Mouse (Mus musculus) testis, adult 2 months (tissue): Measurements from ENCODE around the gene Tlx2. TPM values are rescaled to one million over a fixed set of nuclear protein-coding genes. Genes with fewer than 3 reads are reported as not detected.
A peak's percentile ranks its signal among the peaks of the same experiment; 100 is the strongest.

ENCODE experiments used
- H3K27ac ChIP-seq: fragments of 200-500 bp; 2 replicates; pipeline ENCODE4 v1.5.1; 2012; ENCODE audit warnings: low read depth, low read length; ENCODE audit not compliant: control insufficient read depth, insufficient read depth
- H3K27me3 ChIP-seq: fragments of 200-500 bp; 2 replicates; pipeline ENCODE4 v1.6.1; 2012; ENCODE audit warnings: mild to moderate bottlenecking, low read length, moderate library complexity; ENCODE audit not compliant: control insufficient read depth, insufficient read depth
- H3K36me3 ChIP-seq: fragments of 200-500 bp; 2 replicates; pipeline ENCODE4 v1.6.1; 2012; ENCODE audit warnings: mild to moderate bottlenecking, low read length; ENCODE audit not compliant: control insufficient read depth, insufficient read depth
- H3K4me1 ChIP-seq: fragments of 200-500 bp; 2 replicates; pipeline ENCODE4 v1.6.1; 2012; ENCODE audit warnings: low read length; ENCODE audit not compliant: control insufficient read depth, insufficient read depth
- H3K4me3 ChIP-seq: fragments of 200-500 bp; 2 replicates; pipeline ENCODE4 v1.5.1; 2012; ENCODE audit warnings: low read depth, mild to moderate bottlenecking, low read length, moderate library complexity, mixed read lengths; ENCODE audit not compliant: control insufficient read depth
- CTCF ChIP-seq: fragments of 200-500 bp; IDR thresholded peaks from 2 replicates; pipeline ENCODE4 v1.5.1; 2012; ENCODE audit warnings: low read depth, mild to moderate bottlenecking, inconsistent platforms, low read length, moderate library complexity; ENCODE audit not compliant: control insufficient read depth, insufficient read depth, insufficient replicate concordance
- POLR2A ChIP-seq: fragments of 200-500 bp; IDR thresholded peaks from 2 replicates; pipeline ENCODE4 v1.6.1; 2012; ENCODE audit warnings: low read depth, mild to moderate bottlenecking, inconsistent platforms, low read length, moderate library complexity; ENCODE audit not compliant: control insufficient read depth
- polyA plus RNA-seq: library from polyadenylated mRNA; depleted of rRNA; stranded (reverse); fragments of >200 nt; gene quantifications from 2 replicates; pipeline ENCODE4 v1.2.3, GENCODE M21; 2012; rRNA removed

Tlx2 gene
- polyA plus RNA-seq, 1 experiment: 0.11 TPM

GRCm38 (mm10) chr6:83025221-83025620, 44.9 kb downstream of the Tlx2 start:
- no peak overlapping the region for H3K4me3 ChIP-seq
- no peak for TF ChIP-seq CTCF
- no peak for TF ChIP-seq POLR2A

GRCm38 (mm10) chr6:83024421-83024820, 45.7 kb downstream of the Tlx2 start:
- peak overlapping the region; percentile 16; the same call in 1 of the 2 replicates for H3K27ac ChIP-seq
- H3K4me3 ChIP-seq: no peak overlapping the region
- H3K27me3 ChIP-seq: no peaks in the 10 kb centered on the region
- H3K36me3 ChIP-seq: no peaks in the 10 kb centered on the region
- TF ChIP-seq CTCF (no peak), POLR2A (no peak)
- no peaks in the 10 kb centered on the region for H3K4me1 ChIP-seq

More at GRCm38 (mm10) chr6:83025221-83025620, 44.9 kb downstream of the Tlx2 start:
- Histone ChIP-seq H3K36me3 (no peaks in the 10 kb centered on the region), H3K27me3 (no peaks in the 10 kb centered on the region), H3K27ac (no peak overlapping the region), H3K4me1 (no peaks in the 10 kb centered on the region)

- Histone ChIP-seq H3K36me3 (no peaks in the 10 kb centered on the region), H3K27ac (no peak overlapping the region), H3K4me1 (no peaks in the 10 kb centered on the region), H3K27me3 (no peaks in the 10 kb centered on the region), H3K4me3 (no peak overlapping the region)
- TF ChIP-seq POLR2A: no peak
- no peak for TF ChIP-seq CTCF
Observed at GRCm38 (mm10) chr6:83023786-83024185, 46.3 kb downstream of the Tlx2 start.

- no peaks in the 10 kb centered on the region for H3K36me3 ChIP-seq
- TF ChIP-seq POLR2A: no peak
- no peak for TF ChIP-seq CTCF
- no peaks in the 10 kb centered on the region for H3K4me1 ChIP-seq
- H3K27me3 ChIP-seq: no peaks in the 10 kb centered on the region
- no peak overlapping the region for H3K27ac ChIP-seq
- H3K4me3 ChIP-seq: no peak overlapping the region
Observed at GRCm38 (mm10) chr6:83023008-83023407, 47.1 kb downstream of the Tlx2 start.

- TF ChIP-seq POLR2A (no peak), CTCF (no peak)
- Histone ChIP-seq H3K27me3 (no peaks in the 10 kb centered on the region), H3K36me3 (no peaks in the 10 kb centered on the region), H3K4me1 (no peaks in the 10 kb centered on the region), H3K27ac (no peak overlapping the region), H3K4me3 (no peak overlapping the region)
Observed at GRCm38 (mm10) chr6:83020836-83021593, 49.1 kb downstream of the Tlx2 start.

- no peaks in the 10 kb centered on the region for H3K4me1 ChIP-seq
- TF ChIP-seq POLR2A: no peak
- no peak overlapping the region for H3K27ac ChIP-seq
- H3K27me3 ChIP-seq: no peaks in the 10 kb centered on the region
- H3K4me3 ChIP-seq: no peak overlapping the region
- H3K36me3 ChIP-seq: no peaks in the 10 kb centered on the region
Observed at GRCm38 (mm10) chr6:83020121-83020520, 50.0 kb downstream of the Tlx2 start.

DNA sequence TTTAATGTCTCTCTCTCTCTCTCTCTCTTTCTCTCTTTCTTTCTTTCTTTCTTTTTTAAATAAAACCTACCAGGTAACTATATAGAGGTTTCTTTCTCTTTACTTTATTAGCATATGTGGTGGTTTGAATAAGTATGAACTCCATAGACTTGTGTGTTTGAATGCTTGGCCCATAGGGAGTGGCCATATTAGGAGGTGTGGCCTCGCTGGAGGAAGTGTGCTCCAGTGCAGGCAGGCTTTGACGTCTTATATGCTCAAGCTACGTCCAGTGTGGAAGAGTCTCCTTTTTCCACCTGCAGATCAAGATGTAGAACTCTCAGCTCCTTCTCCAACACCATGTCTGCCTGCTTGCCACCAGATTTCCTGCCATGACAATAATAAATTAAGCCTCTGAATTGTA, 51.0 kb downstream of the Tlx2 start:
- Histone ChIP-seq H3K27ac (no peak overlapping the region), H3K4me3 (no peak overlapping the region), H3K36me3 (no peaks in the 10 kb centered on the region), H3K27me3 (no peaks in the 10 kb centered on the region), H3K4me1 (no peaks in the 10 kb centered on the region)
- no peak for TF ChIP-seq CTCF

Other genes with a start within 250 kb of the Tlx2 start
- 1.1 and 1.3 TPM in 2 replicates for gene Sema4f, start 130.5 kb downstream of the Tlx2 start, polyA plus RNA-seq
- 101 and 141 TPM in 2 replicates for gene M1ap, start 123.4 kb downstream of the Tlx2 start, polyA plus RNA-seq
- gene Dok1, start 36.8 kb downstream of the Tlx2 start, polyA plus RNA-seq: 0.99 and 1.0 TPM in 2 replicates
- gene Loxl3, start 36.1 kb downstream of the Tlx2 start, polyA plus RNA-seq: 1.1 and 1.3 TPM in 2 replicates
- gene Aup1, start 15.8 kb downstream of the Tlx2 start, polyA plus RNA-seq: 240 and 244 TPM in 2 replicates
- gene Htra2, start 15.0 kb downstream of the Tlx2 start, polyA plus RNA-seq: 30.4 and 30.9 TPM in 2 replicates
- gene Dqx1, start 12.4 kb downstream of the Tlx2 start, polyA plus RNA-seq: 0.84 and 0.85 TPM in 2 replicates
- gene Pcgf1, start 7.6 kb upstream of the Tlx2 start, polyA plus RNA-seq: 38.9 and 41.6 TPM in 2 replicates
- gene Lbx2, start 16.1 kb upstream of the Tlx2 start, polyA plus RNA-seq: 0.25 and 1.1 TPM in 2 replicates
- gene Ccdc142, start 31.3 kb upstream of the Tlx2 start, polyA plus RNA-seq: 4.0 and 5.7 TPM in 2 replicates
- gene Gm42688, start 31.3 kb upstream of the Tlx2 start, polyA plus RNA-seq: 9.4 and 10.0 TPM in 2 replicates
- 71.3 and 82.0 TPM in 2 replicates for gene Mrpl53, start 38.7 kb upstream of the Tlx2 start, polyA plus RNA-seq
- gene Mogs, start 45.2 kb upstream of the Tlx2 start, polyA plus RNA-seq: 20.7 and 20.9 TPM in 2 replicates
- 53.0 and 63.3 TPM in 2 replicates for gene Wbp1, start 51.3 kb upstream of the Tlx2 start, polyA plus RNA-seq
- gene Ino80b, start 55.1 kb upstream of the Tlx2 start, polyA plus RNA-seq: 35.0 and 50.6 TPM in 2 replicates
- 13.2 and 19.2 TPM in 2 replicates for gene Rtkn, start 65.2 kb upstream of the Tlx2 start, polyA plus RNA-seq
- 129 and 133 TPM in 2 replicates for gene Wdr54, start 86.1 kb upstream of the Tlx2 start, polyA plus RNA-seq
- gene 1700003E16Rik, start 86.1 kb upstream of the Tlx2 start, polyA plus RNA-seq: 604 and 651 TPM in 2 replicates
- 49.3 and 57.9 TPM in 2 replicates for gene Dctn1, start 95.6 kb upstream of the Tlx2 start, polyA plus RNA-seq
- 1.9 and 3.4 TPM in 2 replicates for gene Slc4a5, start 149.5 kb upstream of the Tlx2 start, polyA plus RNA-seq